Mouse (Mus musculus) bone marrow, adult 2 months (tissue): ENCODE results near the gene Krtap3-3. TPM values are rescaled to one million over a fixed set of nuclear protein-coding genes. Genes with fewer than 3 reads are reported as not detected.

ENCODE experiments used
- H3K27ac ChIP-seq: fragments of 200-500 bp; 2 replicates; pipeline ENCODE4 v1.5.1; 2012; ENCODE audit warnings: low read depth, mild to moderate bottlenecking, control low read depth, inconsistent platforms, low read length; ENCODE audit not compliant: control insufficient read depth, poor library complexity, insufficient read depth
- H3K4me1 ChIP-seq: fragments of 200-500 bp; 2 replicates; pipeline ENCODE4 v1.6.1; 2011; ENCODE audit warnings: low read length; ENCODE audit not compliant: control insufficient read depth, insufficient read depth
- H3K4me3 ChIP-seq: fragments of 200-500 bp; replicated peaks from 2 replicates; pipeline ENCODE3; 2011; ENCODE audit warnings: mild to moderate bottlenecking, low read depth, low read length, control low read depth; ENCODE audit not compliant: control insufficient read depth
- CTCF ChIP-seq: fragments of 200-500 bp; IDR thresholded peaks from 2 replicates; pipeline ENCODE4 v1.5.1; 2011; ENCODE audit warnings: low read length, control low read depth; ENCODE audit not compliant: control insufficient read depth, insufficient read depth
- POLR2A ChIP-seq: fragments of 200-500 bp; IDR thresholded peaks from 2 replicates; pipeline ENCODE4 v1.6.1; 2011; ENCODE audit warnings: low read depth, mild to moderate bottlenecking, control low read depth, low read length, borderline replicate concordance; ENCODE audit not compliant: control insufficient read depth
- WGBS: fragments of 180-500 bp; shearing (Covaris S2); methylation state at CpG from one replicate; pipeline ENCODE4 v1.1.7; 2018; 5-methylcytosine and 5-hydroxymethylcytosine counted together
- polyA plus RNA-seq: library from polyadenylated mRNA; stranded (reverse); fragments of >200 nt; gene quantifications from 2 replicates; pipeline ENCODE4 v1.2.4, GENCODE M21; 2011; ENCODE audit warnings: low replicate concordance; ENCODE audit not compliant: missing spikeins, insufficient read depth, insufficient read length

Krtap3-3 gene
- polyA plus RNA-seq, 1 experiment: not detected

DNA sequence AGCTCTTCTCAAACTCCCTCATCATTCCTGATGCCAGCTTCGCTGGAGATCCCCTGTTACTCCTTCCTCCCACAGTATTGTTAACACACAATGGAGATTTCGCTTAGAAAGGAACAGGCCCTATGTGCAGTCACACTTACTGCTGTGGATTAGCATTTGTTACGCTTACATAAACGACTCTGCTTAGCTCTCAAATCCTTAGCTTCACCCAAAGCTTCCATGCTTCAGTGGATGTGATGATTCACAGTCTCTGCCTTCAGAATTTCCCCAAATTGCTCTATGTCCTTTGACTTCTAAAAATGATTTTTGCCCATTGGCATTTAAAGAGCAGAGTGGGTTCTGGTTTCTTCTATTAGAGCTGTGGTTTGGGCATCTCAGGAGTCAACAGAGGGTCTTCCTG lies 22.5 kb upstream of the Krtap3-3 start:
- H3K4me3 ChIP-seq: no peak overlapping the region
- no peak for TF ChIP-seq CTCF
- no peak for TF ChIP-seq POLR2A
- 61% methylated on average over 4 of the region's 4 CpGs for WGBS

DNA sequence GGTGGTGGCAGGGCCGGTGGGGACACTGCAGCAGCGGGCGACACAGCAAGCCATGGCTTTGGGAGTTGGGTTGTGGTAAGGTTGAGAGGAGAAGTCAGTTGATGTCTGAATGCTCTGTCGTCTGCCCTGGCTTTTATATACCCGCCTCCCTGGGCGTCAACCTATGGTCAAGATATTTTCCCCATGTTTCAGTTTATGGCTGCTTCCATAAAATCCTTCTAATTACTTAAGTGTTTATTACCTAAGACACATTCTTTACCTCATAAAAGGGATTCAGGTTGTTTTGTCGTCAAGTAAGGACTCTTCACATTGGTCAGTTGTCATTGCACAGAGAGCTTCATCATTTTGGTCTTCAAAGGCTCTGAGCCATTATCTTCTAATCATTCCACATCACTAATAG lies 15.9 kb upstream of the Krtap3-3 start, which contains the start of gene Krtap3-1:
Krtap3-1 (minus strand) TSS at position 101 of the 400 bp plus-strand sequence.
- Histone ChIP-seq H3K4me3 (no peak within 1 kb of the TSS), H3K27ac (no peak within 1 kb of the TSS), H3K4me1 (no peaks in the 10 kb centered on the region; the same call in 1 of the 2 replicates)
- no peak for TF ChIP-seq CTCF
- TF ChIP-seq POLR2A: no peak
- 81% methylated on average over 7 of the region's 7 CpGs for WGBS

More for the DNA sequence above, 22.5 kb upstream of the Krtap3-3 start:
- H3K27ac ChIP-seq: no peak overlapping the region
- no peaks in the 10 kb centered on the region; the same call in 1 of the 2 replicates for H3K4me1 ChIP-seq

DNA sequence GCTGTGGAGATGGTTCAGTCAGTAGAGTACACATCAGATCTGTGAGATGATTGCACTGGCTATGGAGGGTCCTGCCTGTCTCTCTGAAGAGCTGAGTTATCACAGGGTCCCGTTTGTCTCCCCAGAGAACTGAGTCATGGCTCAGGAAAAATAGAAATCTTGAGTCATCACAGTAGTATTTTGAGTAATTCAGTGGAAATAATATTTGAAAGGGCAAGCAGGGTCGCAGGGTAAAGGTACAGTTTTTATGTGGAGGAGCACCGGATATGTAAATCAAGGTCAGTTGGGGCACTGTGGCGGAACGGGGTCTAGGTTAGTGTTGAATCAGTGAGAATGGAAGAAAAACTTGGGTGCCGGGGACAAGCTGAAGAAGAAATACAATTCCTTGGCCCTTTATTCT lies 11.9 kb upstream of the Krtap3-3 start:
- WGBS: 73% methylated on average over 6 of the region's 6 CpGs
- TF ChIP-seq CTCF (no peak), POLR2A (no peak)
- H3K27ac ChIP-seq: no peak overlapping the region
- no peak overlapping the region for H3K4me3 ChIP-seq
- no peaks in the 10 kb centered on the region for H3K4me1 ChIP-seq

DNA sequence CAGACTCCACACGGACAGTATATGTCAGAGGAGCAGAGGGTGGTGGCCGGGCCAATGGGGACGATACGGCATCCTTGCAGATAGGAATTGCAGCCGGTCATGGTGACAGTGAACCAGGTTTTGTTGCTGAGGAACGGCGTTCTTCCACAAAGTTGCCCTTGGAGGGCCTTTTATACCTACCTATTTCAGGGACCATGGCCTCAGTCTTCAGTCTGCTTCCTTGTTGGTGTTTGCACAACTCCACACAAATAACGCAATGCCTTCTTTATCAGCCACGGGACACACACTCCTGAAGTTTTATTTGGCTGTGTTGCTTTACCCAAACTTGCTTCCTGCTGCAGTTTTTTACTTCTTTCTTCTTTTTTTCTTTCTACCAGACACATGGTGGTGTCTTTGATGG lies 8.7 kb upstream of the Krtap3-3 start, which contains the start of gene Gm11939:
Gm11939 (minus strand) TSS at position 101 of the 400 bp plus-strand sequence.
- no peaks in the 10 kb centered on the region for H3K4me1 ChIP-seq
- WGBS: 85% methylated on average over 9 of the region's 9 CpGs
- TF ChIP-seq POLR2A: no peak
- no peak for TF ChIP-seq CTCF
- no peak within 1 kb of the TSS for H3K27ac ChIP-seq
- H3K4me3 ChIP-seq: no peak within 1 kb of the TSS

DNA sequence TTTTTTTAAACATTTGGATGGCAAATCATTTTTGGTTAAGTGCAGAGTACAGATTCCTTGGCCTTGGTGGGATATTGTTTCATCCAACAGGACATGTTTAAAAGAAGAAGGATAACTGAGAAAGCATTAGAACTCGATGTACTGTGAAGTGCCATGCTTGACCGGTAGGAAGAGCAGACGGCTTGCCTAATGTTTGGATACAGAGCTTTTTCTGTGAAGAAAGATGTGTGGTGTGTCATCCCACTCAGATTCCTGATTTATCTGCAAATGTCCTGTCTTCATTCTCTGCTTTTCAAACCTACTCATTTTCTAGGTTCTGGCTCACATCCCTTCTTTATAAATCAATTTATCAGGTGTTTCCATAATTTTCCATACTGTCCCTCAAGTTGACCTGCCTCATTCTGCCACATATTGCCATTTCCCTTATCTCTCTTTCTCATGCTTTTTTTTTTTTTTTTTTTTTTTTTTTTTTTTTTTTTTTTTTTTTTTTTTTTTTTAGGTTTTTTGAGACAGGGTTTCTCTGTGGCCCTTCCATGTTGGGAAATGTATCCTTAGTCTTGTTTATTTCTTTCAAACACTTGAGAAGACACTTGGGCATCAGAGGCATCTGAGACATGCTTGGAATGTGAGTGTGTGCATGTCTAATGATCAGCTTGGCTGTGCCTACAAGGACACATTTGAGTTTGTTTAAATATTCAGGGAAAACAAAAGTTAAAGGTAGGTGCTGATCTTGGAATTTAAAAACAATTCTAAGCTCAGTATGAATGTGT lies 7.5 kb upstream of the Krtap3-3 start:
- Histone ChIP-seq H3K4me3 (no peak overlapping the region), H3K4me1 (no peaks in the 10 kb centered on the region), H3K27ac (no peak overlapping the region)
- 89% methylated on average over 3 of the region's 3 CpGs for WGBS
- TF ChIP-seq CTCF (no peak), POLR2A (no peak)

DNA sequence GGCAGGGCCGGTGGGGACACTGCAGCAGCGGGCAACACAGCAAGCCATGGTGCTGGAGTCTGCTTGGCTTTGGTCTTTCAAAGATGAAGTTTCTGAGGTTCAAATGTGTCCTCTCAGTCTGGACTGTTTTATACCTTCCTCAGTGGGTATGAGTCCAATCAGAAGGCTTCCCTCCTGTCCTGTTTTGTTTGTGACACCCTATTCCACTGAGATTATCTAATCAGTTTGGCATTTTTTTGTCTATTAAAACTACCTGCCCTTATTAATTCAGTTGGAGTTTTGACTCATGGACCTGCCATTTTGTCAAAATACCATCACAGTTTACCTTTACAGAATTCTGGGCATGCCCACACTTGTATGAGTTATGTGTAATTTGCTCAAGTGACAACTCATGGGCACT lies 6.1 kb upstream of the Krtap3-3 start, which contains the start of gene Krtap3-2:
Krtap3-2 (minus strand) TSS at position 101 of the 400 bp plus-strand sequence.
- H3K4me3 ChIP-seq: no peak within 1 kb of the TSS
- TF ChIP-seq CTCF (no peak), POLR2A (no peak)
- WGBS: 52% methylated on average over 2 of the region's 2 CpGs

DNA sequence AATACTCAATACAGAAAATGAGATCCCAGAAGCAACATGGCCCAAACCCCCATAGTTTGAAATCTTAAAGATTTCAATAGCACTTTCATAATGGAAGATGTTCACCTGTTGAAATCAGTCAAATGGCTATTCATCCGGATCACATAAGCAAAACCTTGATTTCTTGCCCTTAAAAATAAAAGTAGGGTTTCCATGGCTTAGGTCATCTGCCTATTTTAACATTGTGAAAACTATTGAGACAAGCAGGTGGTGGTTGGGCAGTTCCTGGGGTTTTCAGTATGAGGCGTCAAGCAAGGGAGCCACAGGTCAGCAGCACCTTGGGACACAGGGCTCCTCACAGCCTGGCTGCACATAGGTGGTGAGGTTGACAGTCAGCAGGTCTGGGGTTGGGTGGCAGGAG lies 5.5 kb upstream of the Krtap3-3 start:
- TF ChIP-seq CTCF: no peak
- TF ChIP-seq POLR2A: no peak
- Histone ChIP-seq H3K4me1 (no peaks in the 10 kb centered on the region), H3K27ac (no peak overlapping the region), H3K4me3 (no peak overlapping the region)
- WGBS: 77% methylated on average over 2 of the region's 2 CpGs

More for the DNA sequence above, 6.1 kb upstream of the Krtap3-3 start, which contains the start of gene Krtap3-2:
- no peak within 1 kb of the TSS for H3K27ac ChIP-seq
- H3K4me1 ChIP-seq: no peaks in the 10 kb centered on the region

DNA sequence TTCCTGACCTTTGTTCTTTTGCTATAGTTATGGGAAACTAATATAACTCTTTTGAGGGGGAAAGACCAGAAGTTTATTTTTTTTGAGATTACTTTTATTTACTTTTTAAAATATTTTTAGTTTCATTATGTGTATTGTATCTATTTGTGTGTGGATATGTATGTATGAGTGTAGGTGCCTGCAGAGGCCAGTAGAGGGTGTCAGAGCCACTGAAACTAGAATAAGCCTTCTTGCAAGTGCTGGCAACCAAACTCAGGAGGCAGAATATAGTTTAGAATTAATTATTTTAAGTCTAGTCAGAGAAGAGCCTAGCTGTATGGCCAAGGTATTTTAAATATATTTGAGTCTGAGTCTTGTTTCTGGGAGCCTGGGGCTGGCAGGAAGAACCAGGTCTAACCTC lies 2.8 kb downstream of the Krtap3-3 start:
- no peak for TF ChIP-seq CTCF
- TF ChIP-seq POLR2A: no peak
- H3K27ac ChIP-seq: no peak overlapping the region
- H3K4me1 ChIP-seq: no peaks in the 10 kb centered on the region
- no peak overlapping the region for H3K4me3 ChIP-seq

DNA sequence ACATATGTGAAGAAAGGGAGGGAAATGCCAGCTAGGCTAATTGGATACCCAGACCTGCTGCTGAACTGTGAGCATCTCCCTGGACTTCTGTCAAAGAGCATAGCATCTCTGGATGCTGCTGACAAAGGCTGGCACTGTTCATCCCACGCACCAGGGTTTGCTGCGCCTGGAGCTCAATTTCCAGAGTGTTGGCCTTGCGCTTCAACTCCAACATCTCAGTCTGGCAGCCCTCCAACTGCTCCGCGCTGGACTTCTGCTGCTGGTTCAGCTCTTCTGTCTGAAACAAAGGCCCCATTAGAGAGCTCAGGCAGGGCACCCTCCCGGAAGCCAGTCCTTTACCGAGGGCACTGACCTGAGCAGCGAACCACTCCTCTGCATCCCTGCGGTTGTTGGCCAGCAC lies 10.9 kb downstream of the Krtap3-3 start:
- 80% methylated on average over 9 of the region's 9 CpGs for WGBS
- H3K4me1 ChIP-seq: no peaks in the 10 kb centered on the region
- H3K4me3 ChIP-seq: no peak overlapping the region
- no peak for TF ChIP-seq POLR2A
- TF ChIP-seq CTCF: no peak
- H3K27ac ChIP-seq: no peak overlapping the region
